Mouse (Mus musculus) hindbrain, embryonic 14.5 days (tissue): ENCODE results near the gene Tnp2. TPM values are rescaled to one million over a fixed set of nuclear protein-coding genes. Genes with fewer than 3 reads are reported as not detected.

Experiments used
- ATAC-seq: fragments of 200-750 bp; cut with Nextera tagmentation; 2 replicates; pipeline ENCODE4 v1.8.0; 2017; ENCODE audit warnings: moderate number of reproducible peaks, mild to moderate bottlenecking, moderate TSS enrichment, moderate library complexity; ENCODE audit not compliant: low FRiP score
- DNase-seq: peaks from one replicate; pipeline ENCODE4 v3.0.0-alpha.2; 2015; ENCODE audit warnings: low spot score
- H3K27ac ChIP-seq: fragments of 300-500 bp; sonication (generic); 2 replicates; pipeline ENCODE4 v1.5.1; 2014; ENCODE audit warnings: mild to moderate bottlenecking, moderate library complexity
- H3K27me3 ChIP-seq: fragments of 300-500 bp; sonication (generic); 2 replicates; pipeline ENCODE4 v1.6.1; 2014; ENCODE audit warnings: mild to moderate bottlenecking, low read length, mixed read lengths; ENCODE audit not compliant: control insufficient read depth, insufficient read depth
- H3K36me3 ChIP-seq: fragments of 300-500 bp; sonication (generic); replicated peaks from 2 replicates; pipeline ENCODE4 v1.6.1; 2014; ENCODE audit not compliant: control insufficient read depth, insufficient read depth
- H3K4me1 ChIP-seq: fragments of 300-500 bp; sonication (generic); replicated peaks from 2 replicates; pipeline ENCODE4 v1.6.1; 2014; ENCODE audit warnings: antibody characterized with exemption, low read length, mixed read lengths; ENCODE audit not compliant: control insufficient read depth, insufficient read depth
- H3K4me2 ChIP-seq: fragments of 300-500 bp; sonication (generic); replicated peaks from 2 replicates; pipeline ENCODE4 v1.6.1; 2014; ENCODE audit warnings: mild to moderate bottlenecking, moderate library complexity
- H3K4me3 ChIP-seq: fragments of 300-500 bp; sonication (generic); replicated peaks from 2 replicates; pipeline ENCODE4 v1.5.1; 2014; ENCODE audit warnings: mild to moderate bottlenecking, low read length
- H3K9ac ChIP-seq: fragments of 300-500 bp; sonication (generic); 2 replicates; pipeline ENCODE4 v1.6.1; 2014
- H3K9me3 ChIP-seq: fragments of 300-500 bp; sonication (generic); 2 replicates; pipeline ENCODE4 v1.6.1; 2016; ENCODE audit warnings: low read length; ENCODE audit not compliant: control insufficient read depth
- WGBS: fragments of 180-500 bp; shearing (Covaris S2); extraction: QIAGEN DNeasy Blood & Tissue Kit; methylation state at CpG from one replicate; pipeline ENCODE4 v1.1.7; 2014; 5-methylcytosine and 5-hydroxymethylcytosine counted together
- polyA plus RNA-seq: library from polyadenylated mRNA; unstranded; fragments of >200 nt; fragmentation: Nextera tagmentation; extraction: Ambion mirVana; gene quantifications from 2 replicates; pipeline ENCODE4 v1.2.1, GENCODE M21; 2014

The Tnp2 gene
- polyA plus RNA-seq = not detected in 2 replicates

DNA sequence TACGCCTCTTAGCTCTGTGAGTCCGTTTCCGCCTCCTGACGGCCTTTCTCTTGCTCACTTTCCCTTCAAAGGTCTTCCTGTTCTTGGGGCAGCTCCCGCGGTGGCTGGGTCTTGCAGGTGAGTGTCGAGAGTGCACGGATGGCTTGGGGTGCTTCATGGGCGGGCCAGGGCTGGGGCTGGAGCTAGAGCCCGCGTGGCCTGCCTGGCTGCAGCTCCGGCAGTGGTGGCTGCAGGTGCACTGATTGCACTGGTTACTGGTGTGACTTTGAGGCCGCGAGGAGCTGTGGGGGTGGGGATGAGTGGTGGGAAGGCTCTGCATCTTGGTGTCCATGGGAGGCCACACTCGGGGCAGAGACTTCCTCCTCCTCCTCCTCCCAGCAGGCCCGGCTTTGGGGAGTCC is at the start of gene Tnp2:
TSS of gene Tnp2 (minus strand) at position 390 of the 400 bp plus-strand sequence.
- no peaks in the 10 kb centered on the region for H3K36me3 ChIP-seq
- no peak within 1 kb of the TSS for H3K27ac ChIP-seq
- H3K4me2 ChIP-seq = no peak within 1 kb of the TSS
- no peak within 1 kb of the TSS for H3K4me3 ChIP-seq
- H3K4me1 ChIP-seq = peaks cover 17% of the 10 kb centered on the region
- WGBS = 58% methylated on average over 16 of the region's 16 CpGs
- ATAC-seq (no peak), DNase-seq (no peak)
- no peak within 1 kb of the TSS for H3K9ac ChIP-seq
- H3K27me3 ChIP-seq = peaks cover 14% of the 10 kb centered on the region
- no peaks in the 10 kb centered on the region for H3K9me3 ChIP-seq

DNA sequence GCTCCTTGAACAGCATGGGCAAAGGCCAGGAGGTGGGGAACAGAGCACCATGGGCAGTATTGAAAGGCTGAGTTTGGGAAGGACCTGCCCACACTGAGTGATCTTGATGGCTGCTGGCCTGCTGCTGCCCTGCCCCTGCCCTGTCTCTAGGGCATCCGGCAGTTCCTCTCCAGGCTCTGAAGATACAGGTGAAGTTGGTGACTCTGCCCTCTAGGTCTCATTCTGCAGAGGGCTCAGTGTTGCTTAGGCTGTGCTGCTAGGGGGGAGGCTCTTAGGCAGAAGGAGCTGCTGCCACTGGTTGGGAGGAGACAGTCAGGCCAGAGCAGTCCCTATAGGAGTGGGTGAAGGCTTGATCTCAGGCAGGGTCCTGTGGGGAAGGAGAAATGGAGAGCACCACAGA is 49.4 kb upstream of the Tnp2 start:
- WGBS = 88% methylated on average over 1 of the region's 1 CpGs
- Histone ChIP-seq H3K9me3 (no peaks in the 10 kb centered on the region), H3K4me3 (no peak overlapping the region), H3K27me3 (no peaks in the 10 kb centered on the region), H3K36me3 (no peaks in the 10 kb centered on the region), H3K9ac (no peak overlapping the region), H3K4me1 (0 out of 2 replicates have a peak, but pooled peaks cover 3% of the 10 kb centered on the region), H3K4me2 (no peak overlapping the region), H3K27ac (no peak overlapping the region)
- ATAC-seq = no peak
- no peak for DNase-seq

DNA sequence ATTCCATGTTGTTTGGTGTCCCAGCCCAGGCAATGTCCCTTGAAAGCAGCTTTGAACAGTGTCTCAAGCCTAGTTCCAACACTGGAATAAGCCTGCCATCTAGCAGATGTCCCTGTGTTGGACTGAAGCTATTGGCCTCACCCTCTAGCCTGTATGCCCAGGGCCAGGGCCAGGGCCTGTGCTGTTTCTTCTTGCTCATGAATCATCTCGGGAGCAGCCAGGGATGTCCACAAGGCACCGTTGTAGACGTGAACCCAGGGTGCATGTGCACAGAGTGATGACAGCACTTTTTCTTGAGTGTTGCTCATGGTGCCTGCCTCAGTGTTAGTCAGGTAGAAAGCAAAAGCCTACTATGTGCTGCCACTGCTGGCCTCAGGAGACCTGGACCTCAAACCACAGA is 48.8 kb upstream of the Tnp2 start:
- no peak for DNase-seq
- no peak overlapping the region for H3K4me2 ChIP-seq
- H3K4me3 ChIP-seq = no peak overlapping the region
- no peaks in the 10 kb centered on the region for H3K9me3 ChIP-seq
- H3K27ac ChIP-seq = no peak overlapping the region
- no peaks in the 10 kb centered on the region for H3K36me3 ChIP-seq
- 0 out of 2 replicates have a peak, but pooled peaks cover 3% of the 10 kb centered on the region for H3K4me1 ChIP-seq
- no peaks in the 10 kb centered on the region for H3K27me3 ChIP-seq
- no peak for ATAC-seq
- WGBS = 94% methylated on average over 3 of the region's 3 CpGs
- no peak overlapping the region for H3K9ac ChIP-seq

DNA sequence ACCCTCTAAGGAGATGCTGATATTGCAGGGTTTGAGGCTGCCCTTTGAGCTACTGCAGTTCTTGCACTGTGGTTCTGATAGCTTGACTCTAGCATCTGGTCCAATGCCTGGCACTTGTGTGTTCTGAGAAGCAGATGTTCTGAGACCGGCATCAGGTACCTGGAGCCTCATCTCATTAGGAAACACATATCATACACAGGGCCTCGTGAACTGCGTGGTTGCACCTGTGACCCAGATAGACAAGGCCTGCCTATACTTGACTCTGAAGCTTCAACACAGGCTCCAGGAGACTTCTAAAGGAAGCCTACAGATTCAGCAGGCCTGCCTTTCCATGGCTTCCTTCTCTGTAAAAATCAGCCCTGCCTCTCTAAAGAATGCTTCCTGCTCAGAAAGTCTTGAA is 47.9 kb upstream of the Tnp2 start:
- no peaks in the 10 kb centered on the region for H3K9me3 ChIP-seq
- H3K9ac ChIP-seq = no peak overlapping the region
- WGBS = 93% methylated on average over 3 of the region's 3 CpGs
- no peaks in the 10 kb centered on the region for H3K27me3 ChIP-seq
- no peak for DNase-seq
- no peak for ATAC-seq
- no peak overlapping the region for H3K27ac ChIP-seq
- no peak overlapping the region for H3K4me3 ChIP-seq
- no peaks in the 10 kb centered on the region for H3K36me3 ChIP-seq
- 0 out of 2 replicates have a peak, but pooled peaks cover 3% of the 10 kb centered on the region for H3K4me1 ChIP-seq
- no peak overlapping the region for H3K4me2 ChIP-seq

DNA sequence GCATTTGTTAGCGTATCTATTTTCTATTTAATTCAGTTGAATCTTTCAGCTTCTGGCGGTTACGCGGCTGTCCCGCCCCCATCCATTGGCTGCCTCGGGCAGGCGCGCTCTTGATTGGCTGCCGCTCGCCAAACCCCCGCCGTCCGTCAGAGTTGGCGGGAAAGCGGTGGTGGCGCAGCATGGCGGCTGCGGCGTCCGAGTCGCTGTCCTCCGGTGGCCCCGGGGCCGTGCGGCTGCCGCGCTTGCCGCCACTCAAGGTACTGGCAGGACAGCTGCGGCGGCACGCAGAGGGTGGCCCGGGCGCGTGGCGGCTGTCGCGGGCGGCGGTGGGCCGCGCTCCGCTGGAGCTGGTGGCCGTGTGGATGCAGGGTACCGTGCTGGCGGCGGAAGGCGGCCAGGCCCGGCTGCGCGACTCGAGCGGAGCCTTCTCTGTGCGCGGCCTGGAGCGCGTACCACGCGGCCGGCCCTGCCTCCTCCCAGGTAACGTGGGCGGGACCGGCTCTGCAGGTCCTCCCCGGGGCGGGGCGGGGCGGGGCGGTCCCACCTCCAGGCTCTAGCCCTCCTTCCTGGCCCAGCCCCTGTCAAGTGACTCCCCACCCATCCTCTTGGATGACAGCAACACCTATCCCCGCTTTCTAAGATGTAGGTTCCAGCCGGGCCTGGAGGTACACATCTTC is 46.6 kb upstream of the Tnp2 start, which contains the start of gene Rmi2:
TSS of gene Rmi2 (plus strand) at position 149 of the 677 bp plus-strand sequence.
- ATAC-seq = peak; percentile 93
- 1% methylated on average over 63 of the region's 69 CpGs for WGBS
- H3K4me1 ChIP-seq = 0 out of 2 replicates have a peak, but pooled peaks cover 3% of the 10 kb centered on the region

DNA sequence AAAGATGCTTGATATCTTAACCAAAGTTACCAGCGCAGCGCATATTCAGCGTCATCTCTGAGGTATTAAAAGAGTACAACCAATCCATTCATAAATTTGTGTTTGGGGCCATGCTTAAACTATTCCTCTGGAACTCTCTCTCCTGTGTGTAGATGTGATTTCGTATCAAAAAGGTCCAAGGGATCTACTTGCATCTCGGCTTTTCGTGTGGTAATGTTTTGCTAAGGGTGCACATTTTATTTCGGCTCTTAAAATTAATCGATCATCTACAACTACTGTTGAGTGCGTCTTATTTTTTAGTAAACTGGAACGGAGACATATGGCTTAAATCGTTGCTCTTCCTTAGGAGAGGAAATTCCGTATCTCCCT is 46.1 kb upstream of the Tnp2 start:
- Histone ChIP-seq H3K4me1 (0 out of 2 replicates have a peak, but pooled peaks cover 3% of the 10 kb centered on the region), H3K4me2 (peak overlapping the region; percentile 91), H3K27me3 (no peaks in the 10 kb centered on the region), H3K27ac (no peak overlapping the region), H3K9me3 (no peaks in the 10 kb centered on the region), H3K9ac (peak overlapping the region; percentile 56; the same call in 1 of the 2 replicates), H3K4me3 (peak overlapping the region; percentile 81), H3K36me3 (no peaks in the 10 kb centered on the region)
- 10% methylated on average over 12 of the region's 12 CpGs for WGBS
- DNase-seq (no peak), ATAC-seq (no peak)

More for the DNA sequence above, 46.6 kb upstream of the Tnp2 start, which contains the start of gene Rmi2:
- Histone ChIP-seq H3K27ac (no peak within 1 kb of the TSS), H3K4me3 (peak within 1 kb of the TSS; percentile 81), H3K36me3 (no peaks in the 10 kb centered on the region), H3K9ac (peak within 1 kb of the TSS; percentile 56), H3K9me3 (no peaks in the 10 kb centered on the region), H3K4me2 (peak within 1 kb of the TSS; percentile 91), H3K27me3 (no peaks in the 10 kb centered on the region)
- DNase-seq = peak; percentile 89

DNA sequence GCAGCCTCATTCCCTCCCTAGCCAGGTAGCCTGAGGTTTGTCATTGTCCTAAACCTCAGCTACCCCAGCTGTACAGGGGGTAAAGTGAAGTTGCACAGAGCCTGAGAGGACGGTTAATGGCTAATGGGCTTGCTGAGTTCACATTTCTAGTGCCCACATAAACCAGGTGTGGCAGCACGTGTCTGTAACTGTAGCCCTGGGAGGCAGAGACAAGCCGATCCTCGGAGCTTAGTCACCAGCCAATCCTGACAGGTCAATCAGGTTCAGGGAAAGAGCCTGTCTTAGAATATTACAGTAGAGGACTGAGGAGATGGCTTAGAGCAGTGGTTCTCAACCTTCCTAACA is 40.0 kb upstream of the Tnp2 start:
- H3K27me3 ChIP-seq = no peaks in the 10 kb centered on the region
- no peaks in the 10 kb centered on the region for H3K9me3 ChIP-seq
- no peaks in the 10 kb centered on the region for H3K36me3 ChIP-seq
- no peak for DNase-seq
- H3K27ac ChIP-seq = no peak overlapping the region
- WGBS = 82% methylated on average over 4 of the region's 4 CpGs
- H3K9ac ChIP-seq = no peak overlapping the region
- H3K4me3 ChIP-seq = no peak overlapping the region
- no peak overlapping the region for H3K4me2 ChIP-seq
- no peak for ATAC-seq
- no peaks in the 10 kb centered on the region for H3K4me1 ChIP-seq

DNA sequence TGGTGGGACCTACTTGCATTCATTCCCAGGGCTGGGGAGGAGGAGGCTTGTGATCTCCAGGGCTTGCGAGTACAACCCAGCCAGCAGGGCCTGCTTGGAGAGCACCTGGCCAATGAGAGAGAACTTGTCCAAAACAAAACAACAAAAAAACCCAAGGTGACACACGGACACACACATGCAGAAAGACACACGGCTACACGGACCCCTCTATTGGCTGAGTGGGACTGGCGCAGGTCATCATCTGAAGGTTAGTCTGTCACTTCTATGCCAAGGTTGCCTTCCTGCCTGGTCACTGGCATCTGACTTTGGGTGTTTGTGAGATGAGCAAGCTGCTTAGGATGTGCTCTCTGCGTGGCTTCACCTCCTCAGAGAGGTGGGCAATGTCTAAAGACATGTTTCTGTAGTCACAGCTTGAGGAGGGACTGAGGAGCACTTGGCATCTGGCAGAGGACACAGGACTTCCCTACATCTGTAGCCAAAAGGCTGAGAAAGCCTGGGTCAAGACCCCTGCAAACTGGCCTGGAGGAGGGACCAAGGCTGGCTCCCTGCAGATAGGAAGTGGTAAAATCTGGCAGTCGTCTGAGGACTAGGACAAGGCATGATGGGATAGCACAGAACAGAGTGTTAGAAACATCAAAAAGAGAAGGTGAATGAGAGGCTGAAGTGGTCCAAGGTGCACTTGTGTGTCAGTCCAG is 39.5 kb upstream of the Tnp2 start:
- ATAC-seq (no peak), DNase-seq (no peak)
- Histone ChIP-seq H3K27me3 (no peaks in the 10 kb centered on the region), H3K9ac (no peak overlapping the region), H3K4me3 (no peak overlapping the region), H3K4me2 (no peak overlapping the region), H3K27ac (no peak overlapping the region), H3K9me3 (no peaks in the 10 kb centered on the region), H3K36me3 (no peaks in the 10 kb centered on the region), H3K4me1 (no peaks in the 10 kb centered on the region)
- WGBS = 85% methylated on average over 7 of the region's 7 CpGs

DNA sequence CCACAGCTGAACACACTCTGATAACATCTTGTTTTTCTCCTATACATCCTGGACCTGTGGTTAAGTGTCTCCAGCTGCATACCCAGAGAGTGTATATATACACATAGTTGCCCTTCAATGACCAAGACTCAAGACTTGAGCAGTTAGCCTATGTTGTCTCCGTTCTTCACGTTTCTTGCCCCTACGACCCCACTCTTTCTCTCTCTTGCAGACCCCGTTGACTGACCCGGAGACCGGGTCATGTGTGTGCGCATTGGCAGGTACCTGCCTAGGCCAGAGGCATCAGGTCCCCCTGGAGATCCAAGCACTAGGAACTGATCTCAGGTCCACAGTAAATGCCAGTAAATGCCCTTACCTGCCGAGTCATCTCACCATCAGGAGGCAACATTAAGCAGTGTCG is 38.8 kb upstream of the Tnp2 start:
- ATAC-seq (no peak), DNase-seq (no peak)
- Histone ChIP-seq H3K9ac (no peak overlapping the region), H3K9me3 (no peaks in the 10 kb centered on the region), H3K36me3 (no peaks in the 10 kb centered on the region), H3K27ac (no peak overlapping the region), H3K27me3 (no peaks in the 10 kb centered on the region), H3K4me2 (no peak overlapping the region), H3K4me1 (no peaks in the 10 kb centered on the region), H3K4me3 (no peak overlapping the region)
- WGBS = 94% methylated on average over 9 of the region's 9 CpGs
